Mouse (Mus musculus) adrenal gland, adult 18-20 months (tissue): ENCODE measurements at regions not wholly inside any gene's neighbourhood (a gene's known extent, or its start where the extent isn't known, plus 50 kb on each side); places are given as distances from the start of the nearest gene placed in this dataset.
A peak's percentile ranks its signal among the peaks of the same experiment; 100 is the strongest.

Experiments
- DNase-seq, 2 experiments: peaks; one replicate each; pipeline ENCODE4 v3.0.0; 2021 to 2022; ENCODE audit warnings: low spot score in 2 of 2

DNA sequence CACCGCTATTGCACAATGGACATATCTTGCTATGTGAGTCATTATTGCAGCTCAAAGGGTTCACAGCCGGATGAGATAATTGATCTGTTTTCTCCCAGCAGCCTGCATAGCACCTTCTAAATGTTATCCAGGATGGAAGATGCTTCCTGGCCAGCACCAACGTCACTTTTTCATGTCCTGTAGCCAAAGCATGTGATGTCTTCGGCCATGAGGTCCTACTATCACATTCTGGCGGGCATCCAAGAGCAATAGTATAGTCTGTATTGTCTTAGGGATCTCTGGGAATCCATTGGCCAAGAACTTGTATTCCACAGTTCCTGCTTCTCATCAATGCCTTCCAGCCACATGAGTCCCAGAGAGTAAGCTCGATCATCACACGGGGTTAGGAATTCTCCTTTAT lies 70.6 kb downstream of the Npy start:
- DNase-seq = no peak

DNA sequence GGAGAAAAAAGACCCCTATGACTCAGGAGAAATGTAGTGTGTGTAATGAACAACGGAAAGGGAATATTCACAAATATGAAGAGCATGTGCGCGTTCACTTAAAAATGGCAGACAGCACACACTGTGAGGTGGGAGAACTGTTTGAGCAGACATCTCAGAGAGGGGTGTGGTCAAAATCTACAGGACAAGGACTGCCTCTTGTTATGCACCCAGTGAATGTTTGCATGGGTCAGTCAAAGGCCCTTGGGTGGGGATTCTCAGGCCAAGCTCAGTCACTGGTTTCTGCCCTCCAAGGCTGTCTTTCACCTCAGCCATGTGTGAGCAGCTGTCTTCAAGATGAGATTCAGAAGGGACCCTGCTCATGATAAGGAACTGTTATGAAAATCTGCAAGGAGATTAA lies 76.6 kb downstream of the Npy start:
- no peak for DNase-seq

DNA sequence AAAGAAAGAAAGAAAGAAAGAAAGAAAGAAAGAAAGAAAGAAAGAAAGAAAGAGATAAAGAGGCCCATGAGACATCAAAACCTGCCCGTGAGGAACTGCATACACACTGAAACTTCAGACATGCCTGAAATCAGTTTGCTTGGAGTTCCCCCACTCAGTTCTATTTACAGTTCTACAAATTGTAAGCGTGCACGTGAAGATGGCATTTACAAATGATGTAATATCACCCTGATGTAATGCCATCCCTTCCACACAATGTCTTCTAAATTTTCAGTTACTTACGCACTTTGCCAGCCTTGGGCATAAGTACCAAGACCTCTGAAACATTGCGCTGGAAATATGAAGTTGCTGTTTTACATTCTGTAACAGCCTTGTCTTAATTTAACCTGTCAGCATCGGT lies 79.0 kb downstream of the Npy start:
- no peak for DNase-seq

GRCm38 (mm10) chr6:49904001-49904400 lies 81.5 kb downstream of the Npy start:
- no peak for DNase-seq

GRCm38 (mm10) chr6:49906456-49906855 lies 83.9 kb downstream of the Npy start:
- DNase-seq = no peak

- DNase-seq = no peak
These were observed 96.7 kb downstream of the Npy start for GRCm38 (mm10) chr6:49919089-49919812.

GRCm38 (mm10) chr6:49919813-49920170 lies 97.3 kb downstream of the Npy start:
- no peak for DNase-seq

DNA sequence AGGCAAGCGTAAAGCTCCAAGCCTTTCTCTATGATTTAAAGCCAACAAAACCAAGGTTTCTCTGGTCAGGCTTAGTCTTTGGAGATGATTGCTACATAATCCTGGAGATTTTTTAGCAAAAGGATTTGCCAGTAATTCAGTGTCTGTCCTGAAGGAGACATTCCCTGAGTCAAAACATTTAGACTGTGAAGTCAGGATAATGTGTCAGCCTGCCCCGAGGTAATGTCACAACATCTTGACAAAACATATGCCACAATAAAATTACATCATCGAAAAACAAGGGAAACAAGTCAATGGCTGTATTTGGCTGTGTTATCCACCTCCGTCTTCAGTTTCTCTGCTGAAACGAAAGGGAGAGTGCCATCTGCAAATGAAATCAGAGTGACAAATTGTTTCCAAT lies 101.8 kb downstream of the Npy start:
- no peak for DNase-seq

GRCm38 (mm10) chr6:49928075-49928474 lies 105.6 kb downstream of the Npy start:
- no peak for DNase-seq

DNA sequence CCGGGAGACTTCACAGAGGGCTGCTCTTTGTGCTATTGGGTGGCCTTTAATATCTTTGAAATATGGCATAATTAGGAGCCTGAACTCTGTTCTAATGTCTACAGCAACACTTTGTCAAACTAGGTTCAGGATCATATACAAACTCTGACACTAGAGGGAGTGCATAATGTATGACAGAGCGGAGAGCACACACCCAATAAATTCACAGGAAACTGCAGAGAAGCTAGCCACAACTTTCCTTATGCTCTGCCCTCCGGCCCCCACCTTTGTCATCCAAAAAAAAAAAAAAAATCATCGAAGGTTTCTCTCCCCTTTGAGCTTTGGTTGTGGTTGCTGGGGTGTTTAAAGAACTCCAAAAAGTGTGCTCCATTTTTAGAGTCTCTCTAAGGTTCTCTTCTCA lies 107.6 kb downstream of the Npy start:
- no peak for DNase-seq

GRCm38 (mm10) chr6:49943087-49943486 lies 120.6 kb downstream of the Npy start:
- DNase-seq = peak in 1 of 2 experiments; percentile 2

DNA sequence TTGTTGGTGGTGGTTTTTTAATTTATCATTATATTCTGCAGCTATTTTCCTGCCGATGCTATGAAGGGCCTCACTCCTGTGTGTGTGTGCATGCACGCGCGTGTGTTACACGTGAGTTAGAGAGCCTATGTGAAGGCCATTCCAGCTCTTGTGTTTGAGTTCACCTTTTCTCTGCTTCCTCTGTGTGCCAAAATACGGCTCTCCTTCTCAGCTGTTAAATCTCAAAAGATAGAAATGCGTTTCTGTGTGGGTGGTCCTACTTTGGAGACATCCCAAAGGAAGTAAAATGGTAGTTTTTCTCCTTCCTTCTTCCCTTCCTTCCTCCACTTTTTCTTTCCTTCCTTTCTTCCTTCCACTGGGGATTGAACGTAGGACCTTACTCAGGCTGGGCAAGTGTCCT lies 136.4 kb downstream of the Npy start:
- no peak for DNase-seq

DNA sequence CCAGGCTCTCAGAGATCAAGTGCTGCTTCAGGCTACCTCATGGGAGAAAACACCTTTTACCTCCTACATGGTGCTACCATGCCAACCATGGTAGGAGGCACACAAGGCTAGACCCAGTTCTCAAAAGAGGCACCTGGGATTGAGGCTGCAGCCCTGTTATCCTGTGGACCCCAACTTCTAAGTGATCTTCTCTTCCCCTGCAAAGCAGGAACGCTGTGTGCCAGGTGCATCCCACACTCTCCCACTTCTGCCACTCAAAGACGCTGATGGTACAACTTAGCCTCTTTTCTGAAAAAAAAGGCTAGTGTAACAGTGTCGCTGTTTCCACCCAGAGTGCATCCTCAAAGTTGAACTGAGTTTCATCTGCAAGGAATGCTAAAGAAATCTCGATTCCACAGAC lies 138.7 kb downstream of the Npy start:
- DNase-seq = no peak

- DNase-seq = no peak
These were observed 143.5 kb downstream of the Npy start for GRCm38 (mm10) chr6:49965944-49966545.

- DNase-seq = no peak
These were observed 143.5 kb upstream of the Mpp6 start for GRCm38 (mm10) chr6:49966555-49966954.

- DNase-seq = no peak
These were observed 136.7 kb upstream of the Mpp6 start for GRCm38 (mm10) chr6:49973258-49973865.

GRCm38 (mm10) chr6:49977783-49978182 lies 132.3 kb upstream of the Mpp6 start:
- no peak for DNase-seq

- no peak for DNase-seq
These were observed 126.3 kb upstream of the Mpp6 start for GRCm38 (mm10) chr6:49983740-49984139.

DNA sequence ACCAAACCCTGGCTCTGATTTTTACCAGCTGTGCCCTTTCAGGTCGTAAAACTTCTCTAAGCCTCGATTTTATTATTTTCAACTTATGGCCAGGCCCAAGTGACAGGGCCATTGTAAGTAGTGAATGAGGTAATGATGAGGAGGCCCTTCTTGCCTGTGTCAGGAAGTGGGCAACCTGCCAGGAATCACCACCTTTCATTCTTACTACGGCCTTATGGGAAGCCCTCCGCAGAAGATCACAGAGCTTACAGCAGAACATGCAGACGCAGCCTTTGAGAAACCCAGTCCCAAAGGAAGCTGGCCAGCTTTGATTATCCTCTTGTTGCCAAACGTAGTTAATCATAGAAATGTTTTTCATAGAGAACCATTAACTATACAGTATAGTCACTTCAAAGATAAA lies 124.9 kb upstream of the Mpp6 start:
- no peak for DNase-seq

- DNase-seq = no peak
These were observed 122.9 kb upstream of the Mpp6 start for GRCm38 (mm10) chr6:49987141-49987540.

- DNase-seq = no peak
These were observed 122.4 kb upstream of the Mpp6 start for GRCm38 (mm10) chr6:49987541-49988210.
